Mouse (Mus musculus) thymus, adult 18-20 months (tissue): ENCODE results near the gene Lta.

Experiments
- DNase-seq, 2 experiments: peaks; one replicate each; pipeline ENCODE4 v3.0.0; 2022; ENCODE audit warnings: mixed read lengths in 2 of 2

Lta gene

DNA sequence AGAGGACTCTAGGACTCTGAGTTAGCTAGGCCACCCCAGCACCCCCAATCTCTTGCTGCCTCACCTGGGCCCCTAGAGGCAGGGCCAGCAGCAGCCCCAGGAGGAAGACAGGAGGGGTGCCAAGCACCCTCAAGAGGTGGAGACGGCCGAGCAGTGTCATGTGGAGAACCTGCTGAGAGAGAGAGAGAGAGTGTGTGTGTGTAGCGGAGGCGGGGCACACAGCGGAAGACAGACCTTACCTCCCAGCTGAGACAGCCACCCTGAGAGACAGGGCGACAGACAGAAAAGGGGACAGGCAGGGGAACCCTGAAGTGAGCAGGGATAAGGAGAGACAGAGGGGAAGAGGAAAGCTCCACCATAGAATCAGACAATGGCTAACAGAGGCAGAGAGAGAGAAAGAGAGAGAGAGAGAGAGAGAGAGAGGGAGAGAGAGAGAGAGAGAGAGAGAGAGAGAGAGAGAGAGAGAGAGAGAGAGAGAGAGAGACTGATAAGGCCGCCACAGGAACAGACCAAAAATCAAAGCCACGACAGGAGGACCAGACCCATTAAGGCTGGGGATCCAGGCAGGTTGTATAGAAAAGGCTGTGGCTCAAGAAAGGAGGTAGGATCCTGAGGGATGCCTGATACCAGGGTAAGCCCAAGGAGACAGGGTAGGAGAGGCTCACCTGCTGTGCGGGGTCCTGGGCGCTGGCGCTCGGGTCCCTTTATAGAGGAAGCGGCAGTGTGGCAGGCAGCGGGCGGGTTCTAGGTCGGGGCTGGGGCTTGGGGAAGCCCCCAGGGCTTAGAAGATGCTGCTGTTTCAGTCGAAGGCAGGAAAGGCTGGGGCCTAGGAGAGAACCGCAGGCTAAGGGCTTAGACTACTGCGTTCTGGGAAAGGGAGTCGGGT is at the start of gene Lta:
Gene Lta (minus strand): TSS at position 858 of the 886 bp plus-strand sequence.
- peak; percentile 70 to 84 for DNase-seq

DNA sequence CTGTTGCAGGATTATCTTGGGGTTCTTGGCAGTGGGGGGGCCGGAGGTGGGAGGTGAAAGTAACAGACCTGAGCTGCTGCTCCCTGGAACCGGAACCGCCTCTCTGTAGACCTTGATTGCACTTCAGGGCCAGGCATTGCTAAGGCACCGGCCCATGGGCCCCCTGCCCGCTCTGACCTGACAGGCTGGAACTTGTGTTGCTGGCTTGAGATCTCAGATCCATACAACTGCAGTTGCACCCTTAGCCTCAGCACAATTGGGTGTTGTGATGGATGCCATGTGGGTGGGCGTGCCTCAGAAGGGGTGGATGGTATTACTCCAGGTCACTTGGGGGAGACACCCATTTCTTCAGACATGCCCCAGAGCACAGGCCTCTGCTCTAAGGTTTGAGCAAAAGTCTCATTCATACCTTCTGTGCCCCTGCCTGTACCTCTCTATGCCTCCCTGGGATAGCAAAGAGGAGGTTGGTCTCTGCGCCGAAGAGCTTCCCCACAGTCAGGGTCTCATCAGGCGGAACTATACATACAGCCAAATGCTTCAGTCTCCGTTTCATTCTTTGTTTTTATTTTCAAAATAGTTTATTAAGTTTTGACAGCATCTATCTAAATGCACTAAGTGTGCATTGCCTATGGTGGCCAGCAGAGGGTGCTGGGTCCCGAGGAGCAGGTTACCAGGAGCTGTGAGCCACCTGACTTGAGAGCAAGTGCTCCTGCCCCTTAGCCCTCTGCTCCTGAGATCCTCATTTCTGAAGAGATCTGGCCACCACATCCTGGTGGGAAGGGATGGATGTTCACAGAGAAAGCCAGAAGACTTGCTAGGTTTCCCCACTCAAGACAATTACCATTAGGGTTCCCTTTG is 49.3 kb upstream of the Lta start:
- peak; percentile 51 to 52 for DNase-seq

DNA sequence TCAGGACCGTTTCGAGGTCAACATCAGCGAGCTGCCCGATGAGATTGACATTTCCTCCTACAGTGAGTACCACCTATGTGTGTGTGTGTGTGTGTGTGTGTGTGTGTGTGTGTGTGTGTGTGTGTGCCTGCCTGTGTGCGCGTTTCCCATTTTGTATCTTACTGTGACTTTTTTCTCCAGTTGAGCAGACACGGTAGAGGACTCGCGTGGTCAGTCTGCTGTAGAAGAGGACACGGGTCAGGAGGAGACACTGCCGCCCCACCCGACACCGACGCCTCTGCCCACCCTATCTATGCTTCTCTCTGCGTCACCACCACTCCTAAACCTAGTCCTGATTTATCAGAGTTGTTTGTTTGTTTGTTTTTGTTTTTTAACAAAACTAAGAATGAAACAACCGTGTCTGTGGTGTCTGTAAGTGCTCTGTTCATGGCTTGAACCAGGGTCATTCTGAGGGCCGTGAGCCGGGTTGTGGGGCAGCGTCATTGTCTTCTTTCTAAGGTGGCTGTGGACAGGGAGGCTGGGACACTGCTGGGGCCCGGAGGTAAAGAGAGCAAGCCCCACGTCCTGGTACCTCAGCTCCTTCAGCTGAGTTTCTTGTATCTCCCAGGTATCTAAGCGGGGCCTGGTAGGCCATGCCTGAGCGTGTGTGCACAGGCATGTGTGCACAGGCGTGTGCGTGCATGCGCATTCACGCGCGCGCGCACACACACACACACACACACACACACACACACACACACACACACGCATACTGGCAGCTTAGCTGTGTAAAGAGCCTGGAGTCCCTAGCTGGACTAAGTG is 48.3 kb upstream of the Lta start:
- DNase-seq, result no peak

DNA sequence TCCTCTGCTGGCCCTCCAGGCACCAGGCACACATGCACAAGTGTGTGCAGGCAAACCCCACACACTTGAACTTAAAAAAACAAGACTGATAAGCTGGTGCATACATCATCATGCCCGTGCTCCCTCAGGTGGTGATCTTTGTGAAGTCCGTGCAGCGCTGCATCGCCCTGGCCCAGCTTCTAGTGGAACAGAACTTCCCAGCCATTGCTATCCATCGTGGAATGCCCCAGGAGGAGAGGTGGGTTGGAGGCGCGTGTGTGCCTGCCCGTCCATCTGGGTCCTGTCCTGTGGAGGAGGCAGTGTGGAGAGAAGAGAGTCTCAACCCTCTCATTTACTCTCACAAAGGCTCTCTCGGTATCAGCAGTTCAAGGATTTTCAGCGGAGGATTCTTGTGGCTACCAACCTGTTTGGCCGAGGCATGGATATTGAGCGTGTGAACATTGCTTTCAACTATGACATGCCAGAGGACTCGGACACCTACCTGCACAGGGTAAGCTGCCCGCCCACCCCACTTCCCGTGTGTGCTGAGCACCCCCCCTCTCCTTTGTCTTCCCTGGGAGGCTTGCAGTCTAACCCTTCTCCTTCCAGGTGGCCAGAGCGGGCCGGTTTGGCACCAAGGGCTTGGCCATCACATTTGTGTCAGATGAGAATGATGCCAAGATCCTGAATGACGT is 47.6 kb upstream of the Lta start:
- no peak for DNase-seq

DNA sequence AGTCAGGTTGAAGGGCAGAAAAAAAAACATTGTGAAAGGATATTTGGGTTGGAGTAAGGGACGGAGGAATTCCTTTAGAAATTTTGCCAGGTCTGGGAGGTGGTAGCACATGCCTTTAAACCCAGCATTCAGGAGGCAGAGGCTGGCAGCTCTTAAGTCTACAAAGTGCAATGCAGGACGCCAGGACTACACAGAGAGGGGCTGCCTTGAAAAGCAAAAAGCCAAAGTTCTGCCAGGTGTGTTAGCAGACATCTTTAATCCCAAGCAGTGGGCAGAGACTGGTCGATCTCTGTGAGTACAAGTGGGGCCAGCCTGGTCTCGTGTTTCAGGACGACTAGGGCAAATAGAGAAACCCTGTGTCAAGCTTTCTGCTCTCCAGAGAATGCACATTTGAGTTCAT is 46.8 kb upstream of the Lta start:
- no peak for DNase-seq

DNA sequence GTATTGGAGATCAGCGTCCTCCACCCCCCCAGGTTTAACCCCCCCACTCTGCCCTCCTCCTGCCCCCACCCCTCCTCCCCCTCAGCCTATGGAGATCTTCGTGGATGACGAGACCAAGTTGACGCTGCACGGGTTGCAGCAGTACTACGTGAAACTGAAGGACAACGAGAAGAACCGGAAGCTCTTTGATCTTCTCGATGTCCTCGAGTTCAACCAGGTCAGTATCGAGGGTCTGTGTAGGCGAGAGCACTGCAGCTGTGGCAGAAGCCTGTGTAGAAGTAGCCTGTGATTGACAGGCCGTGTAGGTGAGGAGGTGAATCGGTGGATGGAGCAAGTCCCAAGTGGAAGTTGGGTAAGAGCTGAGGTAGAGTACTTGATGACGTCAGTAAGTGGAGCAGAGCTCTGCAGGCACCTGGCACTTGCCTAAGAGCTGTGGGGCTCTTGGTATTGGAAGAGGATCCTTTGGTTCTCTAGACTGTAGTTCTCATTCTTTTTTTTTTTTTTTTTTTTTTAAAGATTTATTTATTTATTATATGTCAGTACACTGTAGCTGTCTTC is 46.1 kb upstream of the Lta start:
- DNase-seq, result no peak

DNA sequence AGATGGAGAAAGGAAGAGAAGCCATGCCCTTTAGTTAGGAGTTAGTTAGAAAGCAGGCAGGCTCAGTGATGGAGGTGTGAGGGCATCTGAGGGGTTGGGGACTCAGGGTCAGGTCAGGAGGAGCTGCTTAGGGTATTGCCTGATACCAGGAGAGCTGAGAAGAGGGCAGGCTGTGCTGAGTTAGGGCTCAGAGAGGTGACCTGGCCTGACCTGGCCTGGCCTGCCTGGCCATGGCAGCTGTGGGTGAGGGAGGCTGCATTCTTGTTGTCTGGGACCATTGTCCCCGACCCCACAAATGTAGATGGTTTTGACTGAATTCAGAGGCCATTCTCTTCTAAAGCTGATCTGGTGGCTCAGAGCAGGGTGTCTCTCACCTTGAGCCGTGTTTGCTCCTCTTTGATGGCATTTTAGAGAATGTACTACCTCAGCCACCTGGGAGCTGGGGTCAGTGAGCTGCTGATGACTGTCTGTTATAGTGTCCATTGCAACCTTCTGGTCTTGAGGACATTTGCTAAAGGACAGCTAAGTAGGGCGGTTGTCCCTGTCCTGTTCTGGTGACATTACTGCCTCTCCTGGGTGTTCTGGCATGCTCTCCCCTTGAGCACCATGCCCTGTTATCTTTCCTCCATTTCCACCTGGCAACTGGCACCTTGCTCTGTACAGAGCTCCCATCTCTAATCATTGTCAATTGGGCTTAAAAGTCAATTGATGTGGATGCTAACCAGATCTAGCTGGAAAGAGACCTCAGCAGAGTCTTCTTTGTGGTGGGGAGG is 45.4 kb upstream of the Lta start:
- no peak for DNase-seq

DNA sequence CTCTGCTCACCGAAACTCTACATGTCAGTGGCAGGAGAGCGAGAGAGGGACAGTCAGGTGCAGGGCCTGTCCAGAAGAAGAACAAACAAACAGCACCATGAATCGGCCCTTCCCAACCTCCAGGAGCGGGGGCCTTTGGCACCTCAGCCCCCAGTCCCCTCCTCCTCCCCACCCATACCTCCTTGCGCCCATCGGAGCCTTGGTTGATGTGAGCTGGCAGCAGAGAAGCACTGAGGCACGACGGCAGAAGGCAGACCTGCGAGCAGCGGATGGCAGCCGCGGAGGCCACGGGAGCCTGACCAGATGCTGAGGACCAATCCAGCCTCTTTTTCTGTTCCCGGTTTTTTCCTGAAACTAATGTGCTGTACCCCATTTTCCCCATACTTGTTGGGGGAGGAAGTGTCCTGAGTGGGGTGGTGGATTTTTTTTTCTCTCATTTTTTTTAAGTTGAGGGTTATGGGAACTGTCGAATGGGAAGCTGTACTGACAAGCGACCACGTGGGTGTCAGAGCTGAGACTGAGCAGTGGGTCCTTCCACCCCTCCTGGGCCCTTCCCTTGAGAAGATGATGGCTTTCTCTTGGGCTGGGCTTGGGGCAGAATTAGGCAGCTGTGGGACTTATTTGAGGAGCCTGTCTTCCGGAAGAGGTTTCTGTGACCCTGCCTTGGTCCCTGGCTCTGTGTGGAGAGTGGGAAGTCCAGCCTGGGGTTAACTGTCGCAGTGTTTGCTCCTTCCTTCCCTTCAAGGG is 44.5 kb upstream of the Lta start:
- no peak for DNase-seq

DNA sequence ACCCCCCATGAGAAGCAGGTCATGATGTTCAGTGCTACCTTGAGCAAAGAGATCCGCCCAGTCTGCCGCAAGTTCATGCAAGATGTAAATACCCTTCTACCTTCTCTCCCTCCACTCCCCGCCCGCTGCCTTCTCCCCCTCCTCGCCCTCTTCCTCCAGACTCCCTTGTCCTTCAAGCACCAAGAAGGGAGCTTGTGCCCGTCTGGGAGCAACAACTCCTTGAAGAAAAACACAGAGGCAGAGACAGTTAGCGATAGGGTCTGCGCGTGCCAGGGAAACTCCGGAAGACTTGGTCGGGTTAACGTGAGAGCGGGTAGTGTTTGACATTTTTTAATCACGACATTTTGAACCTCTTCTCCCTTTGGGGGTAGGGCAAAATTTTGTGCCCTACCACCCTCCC is 43.8 kb upstream of the Lta start:
- no peak for DNase-seq

DNA sequence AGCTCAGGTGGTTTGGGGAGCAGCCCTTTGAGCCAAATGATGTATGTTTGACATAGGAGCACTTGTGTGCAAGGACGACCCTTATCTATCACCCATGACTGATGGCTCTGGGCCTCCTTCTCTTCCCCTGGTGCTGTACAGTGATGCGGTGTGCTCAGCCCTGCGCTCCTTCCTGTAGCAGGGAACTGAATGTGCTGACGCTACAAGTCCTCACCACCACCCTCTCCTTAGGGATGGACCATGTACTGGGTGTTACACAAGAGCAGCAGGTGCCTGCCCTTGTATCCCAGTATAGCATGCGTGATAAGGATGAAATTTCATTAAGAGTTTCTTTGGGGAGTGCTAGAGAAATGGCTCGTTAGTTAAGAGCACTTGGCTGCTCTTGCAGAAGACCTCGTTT is 42.0 kb upstream of the Lta start:
- DNase-seq, result no peak

DNA sequence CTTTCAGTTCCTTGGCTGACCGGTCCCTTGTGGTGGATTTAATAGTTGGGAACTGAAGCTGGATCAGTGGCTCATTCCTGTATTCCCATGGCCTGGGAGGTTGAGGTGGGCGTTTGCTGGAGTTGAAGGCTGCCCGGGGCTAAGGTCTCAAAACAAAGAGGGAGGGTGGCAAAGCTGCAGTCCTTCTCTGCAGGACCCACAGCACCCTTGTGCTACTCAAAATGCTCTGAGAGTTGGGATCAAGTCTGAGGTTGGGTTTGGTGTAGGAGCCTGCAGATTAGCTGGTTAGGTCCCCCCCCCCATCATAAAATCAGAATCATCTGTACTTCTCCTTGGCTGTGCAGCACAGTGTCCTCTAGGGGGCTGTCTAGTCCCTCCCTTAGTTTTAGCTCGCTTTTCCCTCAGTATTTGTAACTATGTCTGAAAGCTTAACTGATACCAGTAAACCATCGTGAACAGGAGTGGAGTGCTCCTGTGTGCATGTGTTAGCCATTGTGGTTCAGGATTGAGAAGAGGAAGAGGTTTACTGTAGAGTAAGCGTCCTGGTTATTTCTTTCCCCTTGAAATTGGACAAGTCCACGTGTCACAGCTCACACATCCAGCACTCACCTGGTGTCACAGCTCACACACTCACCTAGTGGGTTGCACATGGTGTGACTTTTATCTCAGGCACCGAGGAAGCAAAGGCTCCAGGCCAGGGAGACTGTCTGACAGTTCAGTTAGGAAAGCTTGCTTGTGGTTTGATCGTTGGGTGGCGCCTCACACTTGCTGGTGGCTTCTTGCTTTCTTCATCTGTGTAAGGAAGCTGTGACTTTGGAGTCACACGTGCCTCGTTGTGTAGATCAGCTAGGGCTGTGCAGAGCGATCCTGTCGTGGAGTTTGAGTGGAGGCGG is 40.8 kb upstream of the Lta start:
- no peak for DNase-seq

DNA sequence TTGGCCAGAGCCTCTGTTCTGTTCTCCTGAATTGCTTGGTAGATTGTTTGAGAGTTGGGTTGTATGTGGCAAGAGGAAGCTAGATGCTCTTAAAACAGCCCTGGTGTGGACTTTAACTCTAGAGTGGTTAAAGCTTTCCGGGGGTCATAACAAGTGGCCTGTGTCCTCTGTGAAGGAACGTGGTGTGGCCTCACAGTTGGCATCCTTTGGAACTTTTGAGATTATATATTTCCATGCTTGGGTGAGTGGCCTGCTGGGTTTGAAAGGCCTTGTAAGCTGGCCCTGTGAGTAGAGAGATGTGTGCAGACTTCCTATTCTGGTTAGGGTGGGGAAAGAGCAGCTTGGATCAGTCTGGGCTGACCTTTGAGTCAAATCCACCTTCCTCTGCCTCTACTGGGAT is 39.8 kb upstream of the Lta start:
- no peak for DNase-seq

DNA sequence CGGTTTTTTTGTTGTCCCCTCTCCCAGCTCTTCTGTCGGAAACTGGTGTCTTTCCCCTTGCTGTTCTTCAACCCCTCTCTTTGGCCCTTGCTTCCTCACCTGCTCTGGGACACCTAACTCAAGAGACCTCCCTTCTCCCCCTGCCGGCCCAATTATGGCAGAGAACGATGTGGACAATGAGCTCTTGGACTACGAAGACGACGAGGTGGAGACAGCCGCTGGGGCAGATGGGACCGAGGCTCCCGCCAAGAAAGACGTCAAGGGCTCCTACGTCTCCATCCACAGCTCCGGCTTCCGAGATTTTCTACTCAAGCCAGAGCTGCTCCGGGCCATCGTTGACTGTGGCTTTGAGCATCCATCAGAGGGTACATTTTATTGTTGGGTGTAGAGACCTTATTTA is 37.9 kb upstream of the Lta start:
- no peak for DNase-seq

DNA sequence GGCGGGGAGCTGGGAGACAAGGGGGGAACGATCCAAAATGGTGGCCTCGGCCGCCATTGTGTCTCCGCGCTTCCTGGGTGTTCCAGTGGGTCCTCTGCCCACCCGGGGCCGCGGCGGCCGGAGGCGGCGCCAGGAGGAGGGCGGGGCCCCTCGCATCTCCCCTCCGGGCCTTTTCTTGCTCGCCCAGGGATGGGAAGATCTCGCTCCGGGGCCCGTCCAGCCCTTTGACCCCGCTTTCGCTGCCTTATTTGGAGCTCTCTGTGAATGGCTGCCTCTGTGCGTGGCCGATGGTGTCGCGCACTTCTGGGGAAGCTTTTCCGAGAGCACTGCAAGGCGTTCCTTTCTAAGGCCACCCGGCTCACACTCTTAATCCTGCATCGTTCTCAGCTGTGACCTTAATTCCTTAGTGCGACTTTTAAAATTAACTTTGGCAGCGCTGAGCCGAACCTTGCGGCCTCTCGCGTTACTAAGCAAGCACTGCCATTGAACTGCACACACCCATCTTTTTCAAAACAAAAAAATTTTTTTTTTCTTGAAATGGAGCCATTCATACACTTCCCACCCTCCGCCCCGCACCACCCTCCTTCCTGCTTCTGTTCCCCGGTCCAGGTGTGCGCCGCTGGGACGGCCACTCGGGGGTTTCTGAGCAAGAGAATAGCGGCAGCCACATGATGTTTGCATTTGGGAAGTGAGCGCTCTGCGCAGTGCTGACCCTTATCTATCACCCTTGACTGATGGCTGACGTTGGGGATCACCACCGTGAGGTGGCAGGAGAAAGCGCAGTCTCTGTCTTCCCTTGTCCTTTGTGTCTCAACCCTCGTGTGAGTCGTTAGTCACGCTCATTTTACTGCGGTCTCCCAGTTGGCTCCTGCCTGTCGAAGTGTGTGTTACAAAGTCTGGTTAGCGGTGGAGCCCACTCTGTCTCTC is 37.1 kb upstream of the Lta start:
- DNase-seq, result peak; percentile 47 to 62

DNA sequence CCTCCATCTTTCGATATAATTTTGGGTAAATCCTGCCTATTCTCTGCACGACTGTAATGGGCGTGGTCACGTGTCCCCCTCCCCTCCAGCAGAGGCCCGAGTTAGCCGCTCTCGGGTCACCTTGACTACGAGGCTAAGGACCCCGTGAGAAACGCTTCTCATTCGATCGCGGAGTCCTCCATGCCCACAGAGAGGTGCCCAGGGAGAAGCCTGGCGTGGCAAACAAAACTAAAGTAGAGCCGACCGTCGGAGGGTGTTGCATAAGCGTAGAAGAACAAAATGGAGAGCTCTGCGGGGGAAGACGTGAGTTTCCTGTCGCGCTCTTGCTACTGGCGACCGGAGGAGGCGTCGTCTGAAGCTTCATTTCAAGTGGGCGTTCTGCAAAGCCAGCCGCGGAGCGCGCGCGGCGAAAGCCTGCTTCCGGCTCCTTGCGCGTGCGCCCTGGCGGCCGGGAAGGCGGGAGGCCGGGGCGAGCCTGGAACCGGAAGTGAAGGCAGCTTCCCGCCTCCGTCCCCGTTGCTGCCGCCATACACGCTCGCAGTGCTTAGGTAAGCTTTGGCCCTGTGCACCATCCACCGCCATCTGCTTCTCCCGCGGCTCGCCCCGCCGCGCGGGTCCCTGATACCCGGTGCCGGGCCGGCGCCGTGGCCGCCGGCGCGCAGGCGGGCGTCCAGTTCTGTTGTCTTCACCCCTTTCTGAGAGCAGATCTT is 36.3 kb upstream of the Lta start, which contains the start of gene Ddx39b:
Gene Ddx39b (plus strand): TSS at position 442 of the 710 bp plus-strand sequence.
- DNase-seq, result peak; percentile 94 to 95

DNA sequence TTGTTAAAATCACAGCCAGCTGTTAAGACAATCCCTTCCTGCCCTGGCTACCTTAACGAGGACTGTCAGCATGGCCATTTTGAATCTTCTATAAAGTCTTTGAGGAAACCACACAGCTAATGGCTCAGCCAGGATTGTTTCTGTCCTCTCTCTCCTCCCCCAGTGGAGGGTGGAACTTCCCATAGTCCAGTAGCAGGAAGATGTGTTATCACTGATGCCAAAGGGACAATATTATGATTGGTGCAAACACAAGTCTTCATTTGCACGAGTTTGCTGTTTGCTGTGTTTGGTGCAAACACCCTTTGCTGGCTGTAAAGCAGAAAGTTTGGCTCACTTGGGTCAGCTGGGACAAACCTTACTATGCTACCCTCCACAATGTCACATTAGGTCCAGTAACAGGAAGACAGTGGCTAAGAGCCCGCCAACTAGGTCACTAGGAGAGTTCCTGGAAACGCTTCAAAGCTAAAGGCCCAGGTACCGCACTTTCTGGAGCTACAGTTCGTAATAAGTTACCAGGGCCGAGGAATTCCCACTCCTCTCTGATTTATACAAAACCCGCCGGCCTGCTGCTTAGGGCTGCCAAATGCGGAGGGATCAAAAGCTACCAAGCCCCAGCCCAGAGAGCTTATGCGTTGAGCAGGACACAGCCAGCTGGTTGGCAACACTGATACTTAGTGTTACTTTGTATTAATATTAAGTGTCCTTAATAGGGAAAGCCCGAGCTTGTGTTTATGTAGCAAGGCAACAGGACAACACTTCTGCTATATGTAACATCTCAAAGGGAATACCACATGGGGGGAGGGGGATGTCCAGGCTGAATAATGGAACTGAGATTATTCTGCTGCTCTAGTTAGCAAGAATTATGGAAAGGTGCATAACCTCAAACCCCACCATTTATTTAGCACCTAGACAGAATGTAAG is 35.5 kb upstream of the Lta start:
- DNase-seq, result no peak
